7 mouse cellular contexts compared by ENCODE assay signal in the genomic region with DNA sequence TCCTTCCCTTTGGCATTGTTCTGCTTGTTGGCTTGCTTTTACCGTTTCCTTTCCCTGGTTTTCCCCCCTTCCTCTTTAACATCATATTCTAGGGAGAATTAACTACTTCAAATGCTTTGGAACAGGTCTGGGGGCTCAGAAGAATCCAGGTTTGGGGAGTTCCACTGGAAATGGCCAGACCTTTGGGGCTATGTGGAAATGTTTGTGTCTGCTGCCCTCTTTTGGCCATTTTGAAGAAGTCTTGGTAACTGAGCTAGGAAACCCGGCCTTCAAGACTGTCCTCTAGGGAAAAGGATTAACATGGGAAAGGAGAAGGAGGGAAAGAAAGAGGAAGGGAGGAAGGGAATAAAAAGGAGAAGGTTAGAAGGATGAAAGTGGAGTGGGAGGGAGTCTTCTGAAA. TPM values are rescaled to one million over a fixed set of nuclear protein-coding genes. Genes with fewer than 3 reads are reported as not detected.
A peak's percentile ranks its signal among the peaks of the same experiment; 100 is the strongest.
DNase-seq lines count a peak whose midpoint lies in the region; ATAC-seq and TF ChIP-seq lines count a peak whose summit lies in the region.

No protein-coding gene starts in this region.

- no peaks in the 10 kb centered on the region for H3K4me1 ChIP-seq in liver, adult 2 months (ENCODE audit: control insufficient read depth, insufficient read depth, low read length)
- H3K4me1 ChIP-seq in liver, embryonic 11.5 days (replicated peaks; ENCODE audit: control insufficient read depth, insufficient read depth, low read length): no peaks in the 10 kb centered on the region
- no peaks in the 10 kb centered on the region for H3K4me1 ChIP-seq in hindbrain, postnatal 0 days (ENCODE audit: insufficient read depth, low read length)
- H3K4me1 ChIP-seq in small intestine, adult 2 months (ENCODE audit: control insufficient read depth, insufficient read depth, insufficient read length, low read length): no peaks in the 10 kb centered on the region

- ATAC-seq in liver, embryonic 11.5 days (replicated peaks; ENCODE audit: low FRiP score): no peak
- peak; percentile 67; the same call in 1 of the 2 replicates for ATAC-seq in hindbrain, postnatal 0 days

- TF ChIP-seq CTCF in liver, adult 2 months (IDR thresholded peaks at IDR 0.05; ENCODE audit: low read depth, low read length): 0 out of 2 replicates have a peak, but pooled peaks have one; percentile 12
- TF ChIP-seq CTCF in brain, embryonic 14.5 days (IDR thresholded peaks at IDR 0.05; ENCODE audit: borderline replicate concordance, extremely low read depth, insufficient read depth, insufficient read length): peak; percentile 61; the same call in 1 of the 2 replicates
- TF ChIP-seq CTCF in hindbrain, postnatal 0 days (IDR thresholded peaks at IDR 0.05; ENCODE audit: low read depth): peak; percentile 72
- peak; percentile 13; the same call in 1 of the 2 replicates for TF ChIP-seq CTCF in small intestine, adult 2 months (IDR thresholded peaks at IDR 0.05; ENCODE audit: extremely low read depth, insufficient read length, insufficient replicate concordance, low read depth, low read length)

- no peak overlapping the region for H3K9ac ChIP-seq in liver, adult 2 months (ENCODE audit: low read depth, low read length)
- no peak overlapping the region for H3K9ac ChIP-seq in liver, embryonic 11.5 days (ENCODE audit: low read depth, low read length)
- H3K9ac ChIP-seq in hindbrain, postnatal 0 days (replicated peaks; ENCODE audit: low read length): no peak overlapping the region

- no peaks in the 10 kb centered on the region for H3K27me3 ChIP-seq in liver, adult 2 months (ENCODE audit: control insufficient read depth, insufficient read depth, low read length)
- H3K27me3 ChIP-seq in liver, embryonic 11.5 days (replicated peaks; ENCODE audit: control insufficient read depth, insufficient read depth, low read length): no peaks in the 10 kb centered on the region
- H3K27me3 ChIP-seq in hindbrain, postnatal 0 days (ENCODE audit: insufficient read depth, low read length): no peaks in the 10 kb centered on the region
- H3K27me3 ChIP-seq in small intestine, adult 2 months (ENCODE audit: control insufficient read depth, insufficient read depth, low read length): no peaks in the 10 kb centered on the region

- no peaks in the 10 kb centered on the region for H3K79me2 ChIP-seq in liver, adult 2 months (ENCODE audit: control insufficient read depth, insufficient read depth, low read length)

- H3K4me2 ChIP-seq in liver, embryonic 11.5 days: no peak overlapping the region
- no peak overlapping the region for H3K4me2 ChIP-seq in hindbrain, postnatal 0 days (ENCODE audit: low read depth, low read length)

- DNase-seq in liver, adult 2 months (ENCODE audit: extremely low read depth, low read depth, low spot score): peak; percentile 26
- DNase-seq in liver, embryonic 11.5 days (ENCODE audit: low spot score): no peak
- peak; percentile 76 for DNase-seq in brain, embryonic 14.5 days (ENCODE audit: low read depth)
- DNase-seq in hindbrain, postnatal 0 days (ENCODE audit: low spot score): peak; percentile 75
- no peak for DNase-seq in heart, adult 8-10 months (ENCODE audit: low spot score)
- no peak for DNase-seq in thymus, adult 18-20 months

- TF ChIP-seq POLR2A in liver, adult 2 months (IDR thresholded peaks at IDR 0.05; ENCODE audit: extremely low read depth, insufficient read depth, low read length): no peak
- TF ChIP-seq POLR2A in brain, embryonic 14.5 days (IDR thresholded peaks at IDR 0.05; ENCODE audit: borderline replicate concordance, extremely low read depth, insufficient read depth, insufficient read length, poor library complexity, severe bottlenecking): no peak
- no peak for TF ChIP-seq POLR2A in small intestine, adult 2 months (IDR thresholded peaks at IDR 0.05; ENCODE audit: low read depth, low read length)

- H3K36me3 ChIP-seq in liver, adult 2 months (ENCODE audit: control insufficient read depth, insufficient read depth, low read length): no peaks in the 10 kb centered on the region
- H3K36me3 ChIP-seq in liver, embryonic 11.5 days (ENCODE audit: control insufficient read depth, insufficient read depth, low read length): no peaks in the 10 kb centered on the region
- no peaks in the 10 kb centered on the region for H3K36me3 ChIP-seq in hindbrain, postnatal 0 days (ENCODE audit: insufficient read depth, low read length)
- no peaks in the 10 kb centered on the region for H3K36me3 ChIP-seq in small intestine, adult 2 months (ENCODE audit: control insufficient read depth, insufficient read depth, low read length)

- no peak overlapping the region for H3K4me3 ChIP-seq in liver, adult 2 months (ENCODE audit: insufficient read depth, low read depth, low read length)
- H3K4me3 ChIP-seq in liver, embryonic 11.5 days (ENCODE audit: low read depth, low read length): no peak overlapping the region
- H3K4me3 ChIP-seq in hindbrain, postnatal 0 days (ENCODE audit: low read length): no peak overlapping the region
- no peak overlapping the region for H3K4me3 ChIP-seq in small intestine, adult 2 months (ENCODE audit: low read depth, low read length)

- no peak overlapping the region for H3K27ac ChIP-seq in liver, adult 2 months (replicated peaks; ENCODE audit: insufficient read depth, low read depth, low read length)
- H3K27ac ChIP-seq in liver, embryonic 11.5 days (ENCODE audit: low read depth, low read length): no peak overlapping the region
- no peak overlapping the region for H3K27ac ChIP-seq in hindbrain, postnatal 0 days
- H3K27ac ChIP-seq in small intestine, adult 2 months (ENCODE audit: insufficient read depth, low read depth, low read length): no peak overlapping the region

- no peaks in the 10 kb centered on the region for H3K9me3 ChIP-seq in liver, embryonic 11.5 days (ENCODE audit: control insufficient read depth, low read length)
- H3K9me3 ChIP-seq in hindbrain, postnatal 0 days (ENCODE audit: low read length): no peaks in the 10 kb centered on the region

- WGBS in liver, adult 2 months: 13% methylated on average over 2 of the region's 2 CpGs
- 14% methylated on average over 2 of the region's 2 CpGs for WGBS in liver, embryonic 11.5 days
- WGBS in hindbrain, postnatal 0 days: 14% methylated on average over 2 of the region's 2 CpGs
- 15% methylated on average over 2 of the region's 2 CpGs for WGBS in small intestine, adult 2 months

RNA-seq across cellular contexts. Expression of a gene that starts 36.4 kb away (rescaled TPM):
- 28.9 and 34.5 TPM in 2 replicates for total RNA-seq in liver, adult 2 months (2014; rRNA removed)
- polyA plus RNA-seq in liver, adult 2 months (2012; rRNA removed): 37.0 and 37.1 TPM in 2 replicates
- 280 and 292 TPM in 2 replicates for polyA plus RNA-seq in liver, embryonic 11.5 days (2014; fragmentation: Nextera tagmentation; extraction: Ambion mirVana)
- polyA plus RNA-seq in brain, embryonic 14.5 days (2012; rRNA removed): 164 and 175 TPM in 2 replicates
- total RNA-seq in hindbrain, postnatal 0 days (2014; rRNA removed): 182 and 199 TPM in 2 replicates
- polyA plus RNA-seq in hindbrain, postnatal 0 days (2015; fragmentation: Nextera tagmentation; extraction: Ambion mirVana): 560 and 564 TPM in 2 replicates
- 7.3 and 12.6 TPM in 2 replicates for polyA plus RNA-seq in small intestine, adult 2 months (2012; rRNA removed)
- total RNA-seq in heart, adult 8-10 months (2022): 10 to 100 TPM; 62.5 to 74.0 (median 67.0) TPM

RNA-seq across cellular contexts. Expression of a gene that starts 46.5 kb away (rescaled TPM):
- total RNA-seq in liver, adult 2 months (2014; rRNA removed): 18.2 and 20.8 TPM in 2 replicates
- polyA plus RNA-seq in liver, adult 2 months (2012; rRNA removed): 4.3 and 4.8 TPM in 2 replicates
- polyA plus RNA-seq in liver, embryonic 11.5 days (2014; fragmentation: Nextera tagmentation; extraction: Ambion mirVana): 131 and 147 TPM in 2 replicates
- 35.4 and 36.7 TPM in 2 replicates for polyA plus RNA-seq in brain, embryonic 14.5 days (2012; rRNA removed)
- total RNA-seq in hindbrain, postnatal 0 days (2014; rRNA removed): 25.6 and 25.8 TPM in 2 replicates
- 64.8 and 65.8 TPM in 2 replicates for polyA plus RNA-seq in hindbrain, postnatal 0 days (2015; fragmentation: Nextera tagmentation; extraction: Ambion mirVana)
- polyA plus RNA-seq in small intestine, adult 2 months (2012; rRNA removed): 0.96 and 1.5 TPM in 2 replicates
- total RNA-seq in heart, adult 8-10 months (2022): 10 to 100 TPM; 13.8 to 16.8 (median 14.7) TPM

Comparison
In these comparisons a context has a peak if more than half of its experiments do, and no peak if none do; other contexts are left out.
1. DNase-seq: peak in liver, adult 2 months (single experiment), brain, embryonic 14.5 days (single experiment) and hindbrain, postnatal 0 days (single experiment); none in liver, embryonic 11.5 days (single experiment), heart, adult 8-10 months (single experiment) and thymus, adult 18-20 months (0 of 2).
2. CTCF ChIP-seq: peak in every context shown above with its lines; median percentile 72 in hindbrain, postnatal 0 days; 61 in brain, embryonic 14.5 days; 13 in small intestine, adult 2 months; 12 in liver, adult 2 months.